Mouse (Mus musculus): Measurements from ENCODE around the gene Spdl1. TPM values are rescaled to one million over a fixed set of nuclear protein-coding genes. Genes with fewer than 3 reads are reported as not detected.

The Spdl1 gene
- polyA plus RNA-seq, 1 experiment from 2014 or later: 7.7 TPM

GRCm38 (mm10) chr11:34770666-34771065, 62.8 kb downstream of the Spdl1 start:
- Histone ChIP-seq H3K27ac (ENCODE audit: low read length) (no peak overlapping the region), H3K4me2 (ENCODE audit: low read length) (no peak overlapping the region), H3K27me3 (replicated peaks; ENCODE audit: control insufficient read depth, insufficient read depth, low read length) (no peaks in the 10 kb centered on the region), H3K9ac (replicated peaks; ENCODE audit: low read depth, low read length) (no peak overlapping the region), H3K9me3 (ENCODE audit: control insufficient read depth, low read length) (0 out of 2 replicates have a peak, but pooled peaks cover 3% of the 10 kb centered on the region), H3K4me3 (replicated peaks; ENCODE audit: low read length) (no peak overlapping the region), H3K36me3 (ENCODE audit: control insufficient read depth, insufficient read depth) (no peaks in the 10 kb centered on the region), H3K4me1 (replicated peaks; ENCODE audit: control insufficient read depth, insufficient read depth, low read length) (no peaks in the 10 kb centered on the region)
- WGBS: 80% methylated on average over 4 of the region's 4 CpGs
- ATAC-seq: no peak

- ATAC-seq: no peak
These were observed 63.5 kb downstream of the Spdl1 start for GRCm38 (mm10) chr11:34769946-34770345.

GRCm38 (mm10) chr11:34769396-34769795, 64.0 kb downstream of the Spdl1 start:
- no peak overlapping the region for H3K4me2 ChIP-seq (ENCODE audit: low read length)
- no peak overlapping the region for H3K27ac ChIP-seq (ENCODE audit: low read length)
- no peak overlapping the region for H3K4me3 ChIP-seq (replicated peaks; ENCODE audit: low read length)
- 0 out of 2 replicates have a peak, but pooled peaks cover 3% of the 10 kb centered on the region for H3K9me3 ChIP-seq (ENCODE audit: control insufficient read depth, low read length)
- H3K27me3 ChIP-seq (replicated peaks; ENCODE audit: control insufficient read depth, insufficient read depth, low read length): no peaks in the 10 kb centered on the region
- H3K9ac ChIP-seq (replicated peaks; ENCODE audit: low read depth, low read length): no peak overlapping the region
- ATAC-seq: no peak
- 97% methylated on average over 2 of the region's 2 CpGs for WGBS
- H3K36me3 ChIP-seq (ENCODE audit: control insufficient read depth, insufficient read depth): no peaks in the 10 kb centered on the region
- H3K4me1 ChIP-seq (replicated peaks; ENCODE audit: control insufficient read depth, insufficient read depth, low read length): no peaks in the 10 kb centered on the region

More at GRCm38 (mm10) chr11:34769946-34770345, 63.5 kb downstream of the Spdl1 start:
- Histone ChIP-seq H3K4me2 (ENCODE audit: low read length) (no peak overlapping the region), H3K9me3 (ENCODE audit: control insufficient read depth, low read length) (0 out of 2 replicates have a peak, but pooled peaks cover 3% of the 10 kb centered on the region), H3K36me3 (ENCODE audit: control insufficient read depth, insufficient read depth) (no peaks in the 10 kb centered on the region), H3K27me3 (replicated peaks; ENCODE audit: control insufficient read depth, insufficient read depth, low read length) (no peaks in the 10 kb centered on the region), H3K4me3 (replicated peaks; ENCODE audit: low read length) (no peak overlapping the region), H3K9ac (replicated peaks; ENCODE audit: low read depth, low read length) (no peak overlapping the region), H3K27ac (ENCODE audit: low read length) (no peak overlapping the region), H3K4me1 (replicated peaks; ENCODE audit: control insufficient read depth, insufficient read depth, low read length) (no peaks in the 10 kb centered on the region)
- 88% methylated on average over 8 of the region's 8 CpGs for WGBS

DNA sequence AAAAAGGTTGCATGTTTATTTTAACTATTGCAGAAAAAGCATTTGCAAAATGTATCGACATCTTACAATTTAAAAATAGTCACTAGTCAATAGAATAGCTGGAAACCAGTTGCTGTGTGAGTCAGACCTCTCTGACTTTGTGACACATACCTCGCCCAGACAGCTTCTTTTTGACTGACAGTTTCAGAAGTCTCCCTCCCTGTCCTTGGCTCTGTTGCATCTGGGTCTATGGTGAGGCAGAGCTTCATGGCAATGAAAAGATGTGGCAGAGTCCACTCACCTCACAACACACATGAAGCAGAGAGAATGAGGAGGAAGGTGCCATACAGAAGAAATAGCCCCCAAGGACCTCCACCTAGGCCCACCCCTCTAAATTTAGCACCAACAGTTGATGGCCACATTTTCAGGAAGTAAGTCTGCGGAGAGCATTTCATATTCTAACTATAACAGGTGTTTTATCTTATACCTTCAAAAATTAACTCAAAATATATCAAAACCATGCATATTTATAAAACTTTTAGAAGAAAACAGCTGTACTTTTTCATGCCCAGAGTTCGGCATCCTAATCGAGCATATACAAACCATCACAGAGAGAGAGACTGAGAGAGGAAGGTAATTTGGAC, 69.6 kb downstream of the Spdl1 start:
- 90% methylated on average over 5 of the region's 5 CpGs for WGBS

GRCm38 (mm10) chr11:34762570-34763127, 70.8 kb downstream of the Spdl1 start:
- ATAC-seq: no peak
- Histone ChIP-seq H3K4me1 (replicated peaks; ENCODE audit: control insufficient read depth, insufficient read depth, low read length) (no peaks in the 10 kb centered on the region), H3K27me3 (replicated peaks; ENCODE audit: control insufficient read depth, insufficient read depth, low read length) (no peaks in the 10 kb centered on the region), H3K4me2 (ENCODE audit: low read length) (no peak overlapping the region), H3K9ac (replicated peaks; ENCODE audit: low read depth, low read length) (no peak overlapping the region), H3K9me3 (ENCODE audit: control insufficient read depth, low read length) (0 out of 2 replicates have a peak, but pooled peaks cover 3% of the 10 kb centered on the region), H3K27ac (ENCODE audit: low read length) (no peak overlapping the region), H3K36me3 (ENCODE audit: control insufficient read depth, insufficient read depth) (no peaks in the 10 kb centered on the region), H3K4me3 (replicated peaks; ENCODE audit: low read length) (no peak overlapping the region)
- whole genome bisulfite sequencing: 81% methylated on average over 5 of the region's 5 CpGs

More for the DNA sequence above, 69.6 kb downstream of the Spdl1 start:
- no peak overlapping the region for H3K4me2 ChIP-seq (ENCODE audit: low read length)
- H3K27me3 ChIP-seq (replicated peaks; ENCODE audit: control insufficient read depth, insufficient read depth, low read length): no peaks in the 10 kb centered on the region
- no peaks in the 10 kb centered on the region for H3K36me3 ChIP-seq (ENCODE audit: control insufficient read depth, insufficient read depth)
- no peaks in the 10 kb centered on the region for H3K4me1 ChIP-seq (replicated peaks; ENCODE audit: control insufficient read depth, insufficient read depth, low read length)
- H3K9ac ChIP-seq (replicated peaks; ENCODE audit: low read depth, low read length): no peak overlapping the region
- H3K9me3 ChIP-seq (ENCODE audit: control insufficient read depth, low read length): 0 out of 2 replicates have a peak, but pooled peaks cover 3% of the 10 kb centered on the region
- no peak overlapping the region for H3K4me3 ChIP-seq (replicated peaks; ENCODE audit: low read length)
- ATAC-seq: no peak
- no peak overlapping the region for H3K27ac ChIP-seq (ENCODE audit: low read length)

GRCm38 (mm10) chr11:34762125-34762524, 71.3 kb downstream of the Spdl1 start:
- no peak overlapping the region for H3K4me2 ChIP-seq (ENCODE audit: low read length)
- no peaks in the 10 kb centered on the region for H3K36me3 ChIP-seq (ENCODE audit: control insufficient read depth, insufficient read depth)
- no peaks in the 10 kb centered on the region for H3K4me1 ChIP-seq (replicated peaks; ENCODE audit: control insufficient read depth, insufficient read depth, low read length)
- no peak overlapping the region for H3K9ac ChIP-seq (replicated peaks; ENCODE audit: low read depth, low read length)
- 87% methylated on average over 6 of the region's 6 CpGs for WGBS
- H3K27me3 ChIP-seq (replicated peaks; ENCODE audit: control insufficient read depth, insufficient read depth, low read length): no peaks in the 10 kb centered on the region
- no peak for ATAC-seq
- H3K9me3 ChIP-seq (ENCODE audit: control insufficient read depth, low read length): 0 out of 2 replicates have a peak, but pooled peaks cover 3% of the 10 kb centered on the region
- no peak overlapping the region for H3K4me3 ChIP-seq (replicated peaks; ENCODE audit: low read length)
- H3K27ac ChIP-seq (ENCODE audit: low read length): no peak overlapping the region

- WGBS: 76% methylated on average over 4 of the region's 4 CpGs
- Histone ChIP-seq H3K4me1 (replicated peaks; ENCODE audit: control insufficient read depth, insufficient read depth, low read length) (no peaks in the 10 kb centered on the region), H3K4me3 (replicated peaks; ENCODE audit: low read length) (no peak overlapping the region), H3K4me2 (ENCODE audit: low read length) (no peak overlapping the region), H3K9me3 (ENCODE audit: control insufficient read depth, low read length) (no peaks in the 10 kb centered on the region), H3K27me3 (replicated peaks; ENCODE audit: control insufficient read depth, insufficient read depth, low read length) (no peaks in the 10 kb centered on the region), H3K9ac (replicated peaks; ENCODE audit: low read depth, low read length) (no peak overlapping the region), H3K27ac (ENCODE audit: low read length) (no peak overlapping the region), H3K36me3 (ENCODE audit: control insufficient read depth, insufficient read depth) (no peaks in the 10 kb centered on the region)
- ATAC-seq: no peak
These were observed 73.9 kb downstream of the Spdl1 start for GRCm38 (mm10) chr11:34759582-34759981.

Other genes starting within 250 kb of the Spdl1 start
- 0.48 and 0.72 TPM in 2 replicates for gene Dock2, start 49.7 kb downstream of the Spdl1 start, polyA plus RNA-seq (2015; fragmentation: Nextera tagmentation; extraction: Ambion mirVana)